Mouse (Mus musculus) kidney, adult 2 months (tissue): ENCODE measurements around the gene Creg1. TPM values are rescaled to one million over a fixed set of nuclear protein-coding genes. Genes with fewer than 3 reads are reported as not detected.

ENCODE experiments used
- DNase-seq: peaks from one replicate; pipeline ENCODE4 v3.0.0; 2021
- H3K27ac ChIP-seq: fragments of 200-500 bp; 2 replicates; pipeline ENCODE4 v1.5.1; 2012; ENCODE audit warnings: low read depth, low read length, control low read depth, inconsistent platforms; ENCODE audit not compliant: insufficient read depth
- H3K27me3 ChIP-seq: fragments of 200-500 bp; replicated peaks from 2 replicates; pipeline ENCODE4 v1.6.1; 2012; ENCODE audit warnings: mild to moderate bottlenecking, moderate library complexity, low read length, inconsistent platforms; ENCODE audit not compliant: control insufficient read depth, insufficient read depth
- H3K36me3 ChIP-seq: fragments of 200-500 bp; 2 replicates; pipeline ENCODE4 v1.6.1; 2012; ENCODE audit warnings: mild to moderate bottlenecking, moderate library complexity, low read length, inconsistent platforms; ENCODE audit not compliant: control insufficient read depth, insufficient read depth
- H3K4me1 ChIP-seq: fragments of 200-500 bp; 2 replicates; pipeline ENCODE4 v1.6.1; 2011; ENCODE audit warnings: low read length; ENCODE audit not compliant: control insufficient read depth, insufficient read depth
- H3K4me3 ChIP-seq: fragments of 200-500 bp; 2 replicates; pipeline ENCODE4 v1.5.1; 2011; ENCODE audit warnings: mild to moderate bottlenecking, low read depth, low read length, control low read depth; ENCODE audit not compliant: insufficient read depth
- CTCF ChIP-seq: fragments of 200-500 bp; conservative IDR thresholded peaks from 2 replicates; pipeline ENCODE4 v1.5.1; 2011; ENCODE audit warnings: low read depth, mild to moderate bottlenecking, control low read depth, low read length, moderate library complexity, mixed read lengths; ENCODE audit not compliant: insufficient read depth, insufficient read length
- POLR2A ChIP-seq: fragments of 200-500 bp; IDR thresholded peaks from one replicate; pipeline ENCODE4 v1.6.1; 2011; ENCODE audit warnings: low read depth, low read length, control low read depth
- WGBS: fragments of 180-500 bp; shearing (Covaris S2); methylation state at CpG from one replicate; pipeline ENCODE4 v1.1.7; 2018; 5-methylcytosine and 5-hydroxymethylcytosine counted together
- polyA plus RNA-seq: library from polyadenylated mRNA; depleted of rRNA; stranded (reverse); fragments of >200 nt; gene quantifications from 2 replicates; pipeline ENCODE4 v1.2.3, GENCODE M21; 2012; rRNA removed

Gene Creg1
- polyA plus RNA-seq: 86.9 and 89.7 TPM in 2 replicates

DNA sequence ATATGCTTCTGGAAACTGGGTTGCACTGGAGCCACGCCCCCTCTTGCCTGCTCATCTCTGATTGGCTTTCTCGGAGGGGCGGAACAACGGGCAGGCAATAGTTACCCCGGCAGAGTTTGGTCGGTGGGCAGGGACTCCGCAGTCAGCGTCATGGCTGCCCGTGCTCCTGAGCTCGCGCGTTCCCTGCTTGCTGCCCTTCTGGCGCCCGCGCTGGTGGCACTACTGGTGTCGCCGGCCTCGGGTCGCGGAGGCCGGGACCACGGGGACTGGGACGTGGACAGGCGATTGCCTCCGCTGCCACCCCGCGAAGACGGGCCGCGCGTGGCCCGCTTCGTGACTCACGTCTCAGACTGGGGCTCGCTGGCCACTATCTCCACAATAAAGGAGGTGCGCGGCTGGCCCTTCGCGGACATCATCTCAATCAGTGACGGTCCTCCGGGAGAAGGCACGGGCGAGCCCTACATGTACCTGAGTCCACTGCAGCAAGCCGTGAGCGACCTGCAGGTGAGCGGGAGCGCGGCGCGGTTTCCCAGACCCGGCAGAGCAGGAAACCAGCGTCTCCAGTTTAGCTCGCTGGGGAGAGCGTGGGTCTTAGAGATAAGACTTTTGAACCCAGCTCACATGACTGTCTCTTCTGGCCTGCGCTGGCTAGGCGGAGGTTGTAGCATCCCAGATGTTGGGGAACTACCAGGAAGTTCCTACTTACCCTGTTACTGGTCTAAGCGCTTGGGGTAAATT, at the start of gene Creg1:
TSS of gene Creg1 (plus strand) at position 112 of the 738 bp plus-strand sequence.
- H3K27ac ChIP-seq: peak within 1 kb of the TSS; percentile 52
- H3K4me3 ChIP-seq: peak within 1 kb of the TSS; percentile 80
- WGBS: under 1% methylated on average over 57 of the region's 57 CpGs
- H3K4me1 ChIP-seq: peaks cover 8% of the 10 kb centered on the region
- no peaks in the 10 kb centered on the region for H3K27me3 ChIP-seq
- DNase-seq: peak; percentile 97
- TF ChIP-seq POLR2A (peak; percentile 95), CTCF (no peak)
- H3K36me3 ChIP-seq: no peaks in the 10 kb centered on the region

DNA sequence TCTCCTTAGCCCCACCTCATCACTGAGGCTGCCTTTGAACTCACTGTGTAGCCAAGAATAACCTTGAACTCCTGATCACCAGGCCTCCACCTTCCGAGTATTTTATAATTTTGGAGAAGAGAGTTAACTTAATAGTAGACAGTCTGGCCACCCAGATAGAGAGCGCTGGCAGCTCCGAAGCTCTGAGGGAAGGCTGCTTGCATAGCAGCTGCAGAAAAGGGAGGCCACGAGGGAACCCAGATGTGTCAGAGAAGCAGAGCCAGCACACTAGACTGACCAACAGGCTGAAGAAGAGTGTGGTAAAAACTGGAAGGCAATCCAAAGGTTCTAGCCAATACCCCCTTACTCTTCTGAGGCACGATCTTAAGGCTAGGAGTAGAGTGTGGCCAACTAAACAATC, 49.7 kb upstream of the Creg1 start:
- 80% methylated on average over 5 of the region's 5 CpGs for WGBS
- peaks cover 8% of the 10 kb centered on the region for H3K4me1 ChIP-seq
- H3K4me3 ChIP-seq: no peak overlapping the region
- no peaks in the 10 kb centered on the region for H3K27me3 ChIP-seq
- H3K27ac ChIP-seq: no peak overlapping the region
- TF ChIP-seq POLR2A (no peak), CTCF (no peak)
- no peak for DNase-seq
- H3K36me3 ChIP-seq: no peaks in the 10 kb centered on the region

DNA sequence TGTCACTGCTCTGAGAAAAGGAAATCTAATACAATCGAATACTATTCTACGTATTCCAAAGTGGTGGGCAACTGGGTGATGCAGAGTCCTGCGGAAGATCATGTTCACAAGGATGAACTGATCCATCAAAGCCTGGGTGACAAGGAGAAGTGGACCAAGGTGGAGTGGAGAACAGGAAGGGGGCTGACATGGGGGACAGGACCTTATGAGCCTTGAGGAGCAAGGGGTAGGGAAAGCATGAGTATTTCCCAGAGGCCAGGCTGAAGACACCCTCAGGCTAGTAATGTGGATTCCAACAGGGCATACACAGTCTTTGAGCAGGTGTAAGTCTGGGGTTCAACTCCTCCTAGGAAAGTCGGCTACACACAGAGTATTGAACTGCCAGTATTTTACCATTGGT, 47.1 kb upstream of the Creg1 start:
- WGBS: 89% methylated on average over 4 of the region's 4 CpGs
- TF ChIP-seq CTCF (no peak), POLR2A (no peak)

DNA sequence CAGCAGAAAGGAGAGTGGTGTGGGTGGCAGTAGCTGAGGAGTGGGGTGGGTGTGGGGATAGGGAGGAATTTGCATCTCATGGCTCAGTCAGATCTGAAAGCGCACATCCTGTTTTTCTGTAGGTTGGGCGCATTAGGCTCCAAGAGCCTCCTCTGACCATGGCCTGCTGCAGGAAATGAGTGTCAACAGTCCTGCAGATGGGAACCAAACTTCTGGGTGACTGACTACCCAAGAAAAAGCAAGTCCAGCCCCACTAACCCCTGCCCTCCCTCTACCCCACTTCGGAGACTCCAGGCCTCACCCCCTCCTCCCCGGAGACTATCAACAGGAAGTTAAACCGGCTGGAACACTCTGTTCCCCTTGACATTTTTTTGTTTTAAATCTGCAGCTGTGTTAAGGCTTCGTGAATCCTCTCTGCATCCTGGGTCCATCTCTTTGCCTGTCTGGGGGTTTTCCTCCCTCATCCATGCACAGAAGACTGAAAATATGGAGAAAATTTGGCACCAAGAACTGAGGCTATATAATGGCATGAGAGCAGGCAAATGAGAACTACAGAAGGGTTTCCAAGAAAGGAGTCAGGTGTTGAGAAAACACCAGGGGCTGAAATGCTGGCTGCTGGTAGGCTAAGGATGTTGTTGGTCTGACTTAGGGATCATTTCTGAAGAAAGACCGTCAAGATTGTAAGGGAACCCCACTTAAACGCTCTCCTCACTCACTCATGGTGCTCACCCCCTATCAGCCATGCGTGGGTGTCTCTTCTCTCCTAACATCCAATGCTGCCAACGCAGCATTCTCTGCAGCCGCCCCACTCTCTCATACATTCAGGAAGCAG, 45.6 kb upstream of the Creg1 start:
- WGBS: 27% methylated on average over 11 of the region's 11 CpGs
- Histone ChIP-seq H3K4me1 (peaks cover 5% of the 10 kb centered on the region; the same call in 1 of the 2 replicates), H3K27ac (peak overlapping the region; percentile 90), H3K4me3 (no peak overlapping the region), H3K27me3 (no peaks in the 10 kb centered on the region), H3K36me3 (no peaks in the 10 kb centered on the region)
- no peak for TF ChIP-seq CTCF
- TF ChIP-seq POLR2A: no peak
- peak; percentile 86 for DNase-seq

More for the DNA sequence above, 47.1 kb upstream of the Creg1 start:
- Histone ChIP-seq H3K4me3 (no peak overlapping the region), H3K27me3 (no peaks in the 10 kb centered on the region), H3K4me1 (peaks cover 5% of the 10 kb centered on the region; the same call in 1 of the 2 replicates), H3K36me3 (no peaks in the 10 kb centered on the region), H3K27ac (no peak overlapping the region)
- no peak for DNase-seq

DNA sequence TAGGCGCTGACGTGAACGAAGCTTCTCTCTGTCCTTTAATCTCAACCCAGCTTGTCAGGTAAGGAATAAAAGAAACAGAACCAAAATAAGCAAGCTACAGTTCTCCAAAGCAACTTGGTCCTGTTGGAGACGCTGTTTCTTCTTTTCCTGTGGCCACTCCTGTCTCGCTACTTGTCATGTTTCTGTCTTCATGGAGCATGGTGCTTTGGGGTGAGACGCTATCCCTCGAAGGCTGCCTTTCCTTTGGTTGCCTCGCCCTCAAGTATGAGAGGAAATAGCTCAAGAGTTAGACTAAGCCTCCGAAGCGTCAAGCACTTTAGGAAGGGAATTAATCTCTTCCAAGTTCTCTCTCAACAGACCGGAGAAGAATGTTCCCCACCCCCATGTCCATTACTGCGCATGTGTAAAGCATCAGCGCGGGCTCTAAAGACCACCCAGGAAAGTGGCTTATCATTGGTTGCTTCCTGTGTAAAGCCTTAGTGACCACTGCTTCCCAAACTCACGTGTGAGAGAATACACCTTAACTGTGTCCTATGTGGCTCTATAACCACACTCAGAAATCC, 44.9 kb upstream of the Creg1 start:
- peak overlapping the region; percentile 90 for H3K27ac ChIP-seq
- peak; percentile 40 for DNase-seq
- no peak overlapping the region for H3K4me3 ChIP-seq
- H3K27me3 ChIP-seq: no peaks in the 10 kb centered on the region
- WGBS: 26% methylated on average over 15 of the region's 15 CpGs
- H3K4me1 ChIP-seq: peaks cover 5% of the 10 kb centered on the region; the same call in 1 of the 2 replicates
- no peaks in the 10 kb centered on the region for H3K36me3 ChIP-seq
- TF ChIP-seq CTCF (no peak), POLR2A (no peak)

DNA sequence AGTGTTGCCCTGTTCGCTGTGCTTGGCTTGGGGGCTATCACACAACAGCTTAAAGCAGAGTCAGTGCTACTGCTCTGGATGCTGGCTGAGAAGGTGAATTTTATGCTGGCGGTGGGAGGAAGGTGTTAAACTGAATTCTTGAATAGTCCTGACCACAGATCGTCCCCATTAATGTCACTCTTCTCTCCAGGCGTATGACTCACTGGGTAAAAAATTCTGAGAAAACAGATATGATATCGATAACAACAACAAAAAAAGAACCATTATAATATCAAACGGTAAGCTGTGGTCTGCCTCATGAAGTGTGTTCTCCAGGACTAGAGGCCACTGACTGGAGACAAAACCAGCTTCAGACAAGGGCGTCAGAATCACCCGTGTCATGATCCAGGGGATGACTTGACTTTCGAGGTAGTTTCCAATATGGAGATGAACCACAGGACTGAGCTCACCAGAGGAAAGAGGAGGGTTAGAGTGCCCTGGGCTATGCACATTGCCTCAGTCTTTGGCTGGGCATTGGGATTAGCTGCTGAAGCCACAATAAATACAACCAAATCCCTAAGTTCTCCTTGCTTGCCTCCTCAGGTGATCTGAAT, 40.9 kb upstream of the Creg1 start:
- no peaks in the 10 kb centered on the region for H3K27me3 ChIP-seq
- no peak overlapping the region for H3K27ac ChIP-seq
- 0 out of 2 replicates have a peak, but pooled peaks cover 4% of the 10 kb centered on the region for H3K4me1 ChIP-seq
- TF ChIP-seq POLR2A (no peak), CTCF (no peak)
- H3K36me3 ChIP-seq: no peaks in the 10 kb centered on the region
- 93% methylated on average over 9 of the region's 9 CpGs for whole genome bisulfite sequencing
- no peak for DNase-seq
- H3K4me3 ChIP-seq: no peak overlapping the region
